Mouse (Mus musculus): Measurements from ENCODE around the gene Cttn.

The Cttn gene

DNA sequence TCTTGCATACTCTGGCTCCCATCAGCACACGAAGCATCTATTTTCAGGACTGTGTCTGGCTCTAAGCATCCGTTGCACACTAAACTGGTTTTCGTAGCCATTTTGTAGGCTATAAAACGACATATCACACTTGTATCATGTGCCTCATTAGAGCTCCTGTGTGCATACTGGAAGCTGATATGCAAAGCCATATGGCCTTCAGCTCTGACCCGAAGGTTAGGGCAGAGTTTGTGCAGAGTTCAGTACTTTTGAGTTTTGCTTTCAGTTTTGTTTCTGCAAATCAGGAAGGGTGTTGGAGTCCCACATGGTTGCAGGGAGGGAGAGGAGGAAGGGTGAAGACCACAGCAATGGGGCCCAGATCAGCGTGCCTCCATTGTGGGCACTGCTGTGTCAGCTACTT, 79.1 kb downstream of the Cttn start:
- no peak for DNase-seq (ENCODE audit: low read depth, low spot score)

DNA sequence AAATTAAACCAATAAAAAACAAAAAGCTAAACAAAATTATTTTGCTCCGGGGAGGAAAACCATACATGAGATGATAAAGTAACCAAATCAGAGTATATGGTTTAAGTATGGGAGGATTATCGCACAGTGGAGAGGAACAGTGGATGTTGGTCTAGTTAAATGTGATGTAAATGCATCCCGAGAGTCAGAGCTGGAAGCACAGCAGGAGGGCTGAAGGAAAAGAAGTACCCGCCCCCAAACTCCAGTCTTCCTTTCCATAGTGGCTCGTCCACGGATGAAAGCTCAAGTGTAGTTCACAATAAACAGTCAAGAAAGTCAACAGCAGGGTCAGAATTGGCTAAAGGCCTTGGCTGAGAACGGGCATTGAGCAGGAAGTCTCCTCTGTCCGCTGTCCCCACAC, 80.1 kb downstream of the Cttn start:
- no peak for DNase-seq (ENCODE audit: low read depth, low spot score)

DNA sequence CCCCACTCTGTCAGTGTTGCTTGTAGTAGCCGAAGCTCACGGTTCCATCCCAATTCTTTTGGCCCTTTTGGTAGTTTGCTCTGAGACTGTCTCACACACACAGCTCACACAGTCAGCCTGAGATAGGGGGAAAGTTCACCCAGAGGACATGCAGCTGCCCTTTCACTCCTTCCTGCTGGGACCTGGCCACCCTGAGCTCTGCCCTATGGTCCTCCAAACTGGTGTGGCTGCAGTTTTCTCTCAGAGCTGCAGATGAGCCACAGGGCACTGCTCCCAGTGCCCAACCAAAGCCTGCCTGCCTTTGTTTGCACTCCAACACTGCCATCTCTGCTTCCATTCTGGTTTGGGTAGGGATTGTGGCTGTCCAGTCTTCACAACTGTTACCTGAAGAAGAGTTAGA, 81.1 kb downstream of the Cttn start:
- no peak for DNase-seq (ENCODE audit: low read depth, low spot score)

GRCm38 (mm10) chr7:144387537-144387936, 83.3 kb downstream of the Cttn start:
- DNase-seq (ENCODE audit: low read depth, low spot score) = no peak
